Mouse (Mus musculus) megakaryocyte, embryonic 14.5 days (primary cell): ENCODE measurements around the gene Ipmk. TPM values are rescaled to one million over a fixed set of nuclear protein-coding genes. Genes with fewer than 3 reads are reported as not detected.

Experiments used
- H3K27me3 ChIP-seq: replicated peaks from 2 replicates; pipeline ENCODE3; 2012; ENCODE audit warnings: inconsistent platforms
- H3K36me3 ChIP-seq: replicated peaks from 2 replicates; pipeline ENCODE3; 2012; ENCODE audit warnings: low read length, inconsistent platforms, mixed read lengths
- H3K4me1 ChIP-seq: 2 replicates; pipeline ENCODE4 v1.6.1; 2012; ENCODE audit warnings: inconsistent platforms
- H3K4me3 ChIP-seq: replicated peaks from 2 replicates; pipeline ENCODE3; 2012; ENCODE audit warnings: moderate library complexity, mild to moderate bottlenecking, inconsistent platforms
- H3K9me3 ChIP-seq: 2 replicates; pipeline ENCODE4 v1.6.1; 2012; ENCODE audit warnings: inconsistent platforms
- FLI1 ChIP-seq: IDR thresholded peaks from 2 replicates; pipeline ENCODE4 v1.6.1; 2012; ENCODE audit warnings: low read length, inconsistent platforms, mixed read lengths
- GATA1 ChIP-seq: IDR thresholded peaks from 3 replicates; pipeline ENCODE4 v1.6.1; 2012; ENCODE audit warnings: mixed read lengths, low read length, inconsistent platforms, borderline replicate concordance
- polyA plus RNA-seq: library from polyadenylated mRNA; stranded (reverse); fragments of >175 nt; gene quantifications from 2 replicates; pipeline ENCODE4 v1.2.3, GENCODE M21; 2012; ENCODE audit warnings: low replicate concordance; ENCODE audit not compliant: insufficient read depth

The Ipmk gene
- polyA plus RNA-seq, 1 experiment: 5.1 TPM

- Histone ChIP-seq H3K4me3 (peak overlapping the region; percentile 100), H3K27me3 (no peaks in the 10 kb centered on the region), H3K4me1 (peaks cover 71% of the 10 kb centered on the region), H3K36me3 (peaks cover 24% of the 10 kb centered on the region), H3K9me3 (no peaks in the 10 kb centered on the region)
- TF ChIP-seq FLI1 (no peak), GATA1 (no peak)
Observed at GRCm38 (mm10) chr10:71346722-71347508, 648 bp upstream of the Ipmk start.

GRCm38 (mm10) chr10:71347964-71348636 lies 537 bp downstream of the Ipmk start:
- H3K9me3 ChIP-seq: no peaks in the 10 kb centered on the region
- H3K4me3 ChIP-seq: peak overlapping the region; percentile 100
- H3K4me1 ChIP-seq: peaks cover 62% of the 10 kb centered on the region
- no peaks in the 10 kb centered on the region for H3K27me3 ChIP-seq
- TF ChIP-seq FLI1 (no peak), GATA1 (no peak)
- peaks cover 30% of the 10 kb centered on the region for H3K36me3 ChIP-seq

GRCm38 (mm10) chr10:71348637-71349280 lies 1.2 kb downstream of the Ipmk start:
- no peaks in the 10 kb centered on the region for H3K27me3 ChIP-seq
- H3K4me3 ChIP-seq: peak overlapping the region; percentile 100
- H3K9me3 ChIP-seq: no peaks in the 10 kb centered on the region
- TF ChIP-seq GATA1 (no peak), FLI1 (no peak)
- H3K36me3 ChIP-seq: peaks cover 34% of the 10 kb centered on the region
- H3K4me1 ChIP-seq: peaks cover 55% of the 10 kb centered on the region

GRCm38 (mm10) chr10:71349290-71349689 lies 1.7 kb downstream of the Ipmk start:
- H3K4me3 ChIP-seq: peak overlapping the region; percentile 100
- peaks cover 35% of the 10 kb centered on the region for H3K36me3 ChIP-seq
- peaks cover 52% of the 10 kb centered on the region for H3K4me1 ChIP-seq
- no peak for TF ChIP-seq GATA1
- no peak for TF ChIP-seq FLI1
- no peaks in the 10 kb centered on the region for H3K9me3 ChIP-seq
- no peaks in the 10 kb centered on the region for H3K27me3 ChIP-seq

GRCm38 (mm10) chr10:71351301-71351700 lies 3.7 kb downstream of the Ipmk start:
- TF ChIP-seq FLI1 (no peak), GATA1 (no peak)
- Histone ChIP-seq H3K27me3 (no peaks in the 10 kb centered on the region), H3K4me1 (peaks cover 57% of the 10 kb centered on the region), H3K9me3 (no peaks in the 10 kb centered on the region), H3K4me3 (no peak overlapping the region), H3K36me3 (peaks cover 44% of the 10 kb centered on the region)

- peaks cover 44% of the 10 kb centered on the region for H3K36me3 ChIP-seq
- no peak overlapping the region for H3K4me3 ChIP-seq
- no peak for TF ChIP-seq FLI1
- no peak for TF ChIP-seq GATA1
- peaks cover 51% of the 10 kb centered on the region for H3K4me1 ChIP-seq
- H3K27me3 ChIP-seq: no peaks in the 10 kb centered on the region
- no peaks in the 10 kb centered on the region for H3K9me3 ChIP-seq
Observed at GRCm38 (mm10) chr10:71353850-71354249, 6.3 kb downstream of the Ipmk start.

GRCm38 (mm10) chr10:71354947-71355346 lies 7.4 kb downstream of the Ipmk start:
- Histone ChIP-seq H3K4me3 (no peak overlapping the region), H3K4me1 (peaks cover 43% of the 10 kb centered on the region), H3K9me3 (no peaks in the 10 kb centered on the region), H3K36me3 (peaks cover 43% of the 10 kb centered on the region), H3K27me3 (no peaks in the 10 kb centered on the region)
- TF ChIP-seq GATA1 (no peak), FLI1 (no peak)

GRCm38 (mm10) chr10:71361044-71361443 lies 13.5 kb downstream of the Ipmk start:
- Histone ChIP-seq H3K9me3 (no peaks in the 10 kb centered on the region), H3K4me1 (peaks cover 39% of the 10 kb centered on the region), H3K4me3 (no peak overlapping the region), H3K36me3 (peaks cover 29% of the 10 kb centered on the region), H3K27me3 (no peaks in the 10 kb centered on the region)
- TF ChIP-seq GATA1 (no peak), FLI1 (no peak)

GRCm38 (mm10) chr10:71361836-71362562 lies 14.4 kb downstream of the Ipmk start:
- Histone ChIP-seq H3K4me1 (peaks cover 34% of the 10 kb centered on the region), H3K36me3 (peaks cover 39% of the 10 kb centered on the region), H3K4me3 (peak overlapping the region; percentile 23), H3K27me3 (no peaks in the 10 kb centered on the region), H3K9me3 (no peaks in the 10 kb centered on the region)
- TF ChIP-seq FLI1 (no peak), GATA1 (no peak)
